Comparison of ENCODE assay signal across 18 mouse cellular contexts in the genomic region with DNA sequence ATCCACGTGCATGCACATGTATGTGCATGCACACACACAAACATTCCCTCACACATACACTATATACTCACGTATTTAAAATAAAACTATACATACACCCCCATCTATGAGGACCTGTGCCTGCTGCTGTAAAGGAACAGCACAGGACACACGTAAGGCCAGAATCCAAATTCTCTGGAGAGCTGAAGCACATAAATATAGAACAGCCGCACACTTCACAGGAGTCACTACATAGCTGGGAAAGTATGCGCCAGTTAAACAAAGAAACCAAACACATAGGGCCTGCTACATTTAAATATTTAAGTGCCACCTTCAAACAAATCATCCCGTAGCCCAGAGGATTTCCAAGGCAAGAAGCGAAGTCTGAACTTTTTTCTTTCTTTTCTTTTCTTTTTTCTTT.
DNase-seq lines count a peak whose midpoint lies in the region; ATAC-seq and TF ChIP-seq lines count a peak whose summit lies in the region.
"Had no signal": no experiment of that assay in that cellular context is flagged by ENCODE, and none has a peak within 500 bp of the region (broad histone marks: within the 10 kb centered on the region; RNA-seq: fewer than 3 reads in every experiment).

No protein-coding gene starts in this region.

- TF ChIP-seq CTCF in lung, embryonic 14.5 days (IDR thresholded peaks at IDR 0.05; ENCODE audit: low read depth): no peak

- no peaks in the 10 kb centered on the region for H3K36me3 ChIP-seq in heart, embryonic 13.5 days
- no peaks in the 10 kb centered on the region for H3K36me3 ChIP-seq in lung, embryonic 14.5 days (ENCODE audit: insufficient read depth)
- no peaks in the 10 kb centered on the region for H3K36me3 ChIP-seq in intestine, embryonic 14.5 days (ENCODE audit: control insufficient read depth, insufficient read depth, low read length)
- H3K36me3 ChIP-seq in stomach, embryonic 14.5 days (ENCODE audit: control insufficient read depth, insufficient read depth, low read length): no peaks in the 10 kb centered on the region
- no peaks in the 10 kb centered on the region for H3K36me3 ChIP-seq in hindbrain, embryonic 16.5 days (ENCODE audit: control insufficient read depth, insufficient read depth, low read length)
- H3K36me3 ChIP-seq: hindbrain, embryonic 12.5 days; liver, embryonic 13.5 days had no signal

- H3K27me3 ChIP-seq in heart, embryonic 13.5 days (replicated peaks): no peaks in the 10 kb centered on the region
- no peaks in the 10 kb centered on the region for H3K27me3 ChIP-seq in lung, embryonic 14.5 days (ENCODE audit: insufficient read depth, low read length)
- no peaks in the 10 kb centered on the region for H3K27me3 ChIP-seq in intestine, embryonic 14.5 days (replicated peaks; ENCODE audit: control insufficient read depth, insufficient read depth, low read length)
- no peaks in the 10 kb centered on the region for H3K27me3 ChIP-seq in stomach, embryonic 14.5 days (ENCODE audit: control insufficient read depth, insufficient read depth, low read length)
- H3K27me3 ChIP-seq in hindbrain, embryonic 16.5 days (replicated peaks; ENCODE audit: control insufficient read depth, insufficient read depth, low read length): no peaks in the 10 kb centered on the region
- H3K27me3 ChIP-seq: hindbrain, embryonic 12.5 days; liver, embryonic 13.5 days had no signal

- H3K9me3 ChIP-seq in heart, embryonic 13.5 days: no peaks in the 10 kb centered on the region
- H3K9me3 ChIP-seq in lung, embryonic 14.5 days (ENCODE audit: low read depth, low read length): no peaks in the 10 kb centered on the region
- H3K9me3 ChIP-seq in intestine, embryonic 14.5 days (ENCODE audit: control insufficient read depth, low read length): no peaks in the 10 kb centered on the region
- no peaks in the 10 kb centered on the region for H3K9me3 ChIP-seq in stomach, embryonic 14.5 days (ENCODE audit: control insufficient read depth, low read depth, low read length)
- H3K9me3 ChIP-seq in hindbrain, embryonic 16.5 days (ENCODE audit: control insufficient read depth, low read length): no peaks in the 10 kb centered on the region; the same call in 1 of the 2 replicates
- H3K9me3 ChIP-seq: hindbrain, embryonic 12.5 days; liver, embryonic 13.5 days had no signal

- H3K9ac ChIP-seq in heart, embryonic 13.5 days: no peak overlapping the region
- H3K9ac ChIP-seq in lung, embryonic 14.5 days: no peak overlapping the region
- H3K9ac ChIP-seq in intestine, embryonic 14.5 days (ENCODE audit: low read length): 0 out of 2 replicates have a peak overlapping the region, but pooled peaks have one; percentile 8
- H3K9ac ChIP-seq in stomach, embryonic 14.5 days (replicated peaks; ENCODE audit: low read depth, low read length): no peak overlapping the region
- H3K9ac ChIP-seq in hindbrain, embryonic 16.5 days (ENCODE audit: low read depth, low read length): no peak overlapping the region
- H3K9ac ChIP-seq: hindbrain, embryonic 12.5 days; liver, embryonic 13.5 days had no signal

- 49% methylated on average over 7 of the region's 7 CpGs for WGBS in heart, embryonic 13.5 days
- 46% methylated on average over 7 of the region's 7 CpGs for WGBS in lung, embryonic 14.5 days
- 39% methylated on average over 7 of the region's 7 CpGs for WGBS in intestine, embryonic 14.5 days
- WGBS in stomach, embryonic 14.5 days: 50% methylated on average over 7 of the region's 7 CpGs
- WGBS in hindbrain, embryonic 16.5 days: 77% methylated on average over 7 of the region's 7 CpGs

- H3K4me3 ChIP-seq in heart, embryonic 13.5 days: no peak overlapping the region
- H3K4me3 ChIP-seq in lung, embryonic 14.5 days (ENCODE audit: low read depth, low read length): no peak overlapping the region
- no peak overlapping the region for H3K4me3 ChIP-seq in intestine, embryonic 14.5 days (ENCODE audit: low read depth, low read length)
- no peak overlapping the region for H3K4me3 ChIP-seq in stomach, embryonic 14.5 days (ENCODE audit: low read depth, low read length)
- H3K4me3 ChIP-seq in hindbrain, embryonic 16.5 days (ENCODE audit: low read length): no peak overlapping the region
- H3K4me3 ChIP-seq: hindbrain, embryonic 12.5 days; liver, embryonic 13.5 days had no signal

- no peak for ATAC-seq in heart, embryonic 13.5 days (ENCODE audit: extremely low read depth, insufficient number of reproducible peaks, low FRiP score, low TSS enrichment)
- peak; percentile 58; the same call in 1 of the 2 replicates for ATAC-seq in lung, embryonic 14.5 days (ENCODE audit: insufficient read depth)
- no peak for ATAC-seq in intestine, embryonic 14.5 days (replicated peaks; ENCODE audit: low FRiP score, low TSS enrichment, low read depth)
- ATAC-seq in stomach, embryonic 14.5 days (ENCODE audit: insufficient number of reproducible peaks, insufficient read depth, low FRiP score, low read depth): no peak
- no peak for ATAC-seq in hindbrain, embryonic 16.5 days
- ATAC-seq: CD4-positive, CD25-positive, alpha-beta regulatory T cell, adult 4 months; forebrain, embryonic 16.5 days; midbrain, embryonic 16.5 days had no signal

- H3K4me2 ChIP-seq in heart, embryonic 13.5 days: 0 out of 2 replicates have a peak overlapping the region, but pooled peaks have one; percentile 34
- peak overlapping the region; percentile 38 for H3K4me2 ChIP-seq in lung, embryonic 14.5 days
- peak overlapping the region; percentile 1; the same call in 1 of the 2 replicates for H3K4me2 ChIP-seq in intestine, embryonic 14.5 days (ENCODE audit: low read length)
- peak overlapping the region; percentile 16; the same call in 1 of the 2 replicates for H3K4me2 ChIP-seq in stomach, embryonic 14.5 days (replicated peaks; ENCODE audit: low read depth, low read length)
- H3K4me2 ChIP-seq in hindbrain, embryonic 16.5 days (ENCODE audit: low read length): no peak overlapping the region
- H3K4me2 ChIP-seq: hindbrain, embryonic 12.5 days had no signal

- no peak for DNase-seq in heart, adult 11 months
- DNase-seq in lung, embryonic 14.5 days: peak; percentile 61
- no peak for DNase-seq in lung, postnatal 14 days
- no peak for DNase-seq in intestine, embryonic 14.5 days (ENCODE audit: low spot score)
- DNase-seq: adrenal gland, postnatal 10 days; cerebellum, adult 9-10 months; gastrocnemius, postnatal 14 days; kidney, adult 18-20 months; kidney, postnatal 36 days; liver, embryonic 13.5 days; thymus, postnatal 25 days had no signal

- H3K27ac ChIP-seq in heart, embryonic 13.5 days (replicated peaks): peak overlapping the region; percentile 75
- H3K27ac ChIP-seq in lung, embryonic 14.5 days (ENCODE audit: low read depth): peak overlapping the region; percentile 37; the same call in 1 of the 2 replicates
- peak overlapping the region; percentile 58 for H3K27ac ChIP-seq in intestine, embryonic 14.5 days (ENCODE audit: low read depth)
- peak overlapping the region; percentile 69; the same call in 1 of the 2 replicates for H3K27ac ChIP-seq in stomach, embryonic 14.5 days (ENCODE audit: low read length)
- no peak overlapping the region for H3K27ac ChIP-seq in hindbrain, embryonic 16.5 days (ENCODE audit: low read depth, low read length)
- H3K27ac ChIP-seq: hindbrain, embryonic 12.5 days; liver, embryonic 13.5 days had no signal

- H3K4me1 ChIP-seq in heart, embryonic 13.5 days: peaks cover 22% of the 10 kb centered on the region
- H3K4me1 ChIP-seq in lung, embryonic 14.5 days (ENCODE audit: insufficient read depth): peaks cover 13% of the 10 kb centered on the region
- H3K4me1 ChIP-seq in intestine, embryonic 14.5 days (replicated peaks; ENCODE audit: control insufficient read depth, insufficient read depth, low read length): peaks cover 16% of the 10 kb centered on the region; the same call in 1 of the 2 replicates
- peaks cover 16% of the 10 kb centered on the region; the same call in 1 of the 2 replicates for H3K4me1 ChIP-seq in stomach, embryonic 14.5 days (ENCODE audit: control insufficient read depth, insufficient read depth, low read length)
- no peaks in the 10 kb centered on the region for H3K4me1 ChIP-seq in hindbrain, embryonic 16.5 days (ENCODE audit: control insufficient read depth, insufficient read depth, low read depth, low read length)
